Mouse (Mus musculus) heart, adult 10 weeks (tissue): ENCODE data around the gene Olfr1383. TPM values are rescaled to one million over a fixed set of nuclear protein-coding genes. Genes with fewer than 3 reads are reported as not detected.

Source experiments
- polyA plus RNA-seq: library from polyadenylated mRNA; stranded (reverse); fragments of 350-450 nt; fragmentation: Illumina TruSeq; extraction: RNeasy Lipid Tissue Mini Kit (QIAGEN cat#74804); gene quantifications from one replicate; pipeline ENCODE4 v1.2.3, GENCODE M21; 2014; ENCODE audit warnings: low read depth, low replicate concordance

Gene Olfr1383
- polyA plus RNA-seq = not detected

DNA sequence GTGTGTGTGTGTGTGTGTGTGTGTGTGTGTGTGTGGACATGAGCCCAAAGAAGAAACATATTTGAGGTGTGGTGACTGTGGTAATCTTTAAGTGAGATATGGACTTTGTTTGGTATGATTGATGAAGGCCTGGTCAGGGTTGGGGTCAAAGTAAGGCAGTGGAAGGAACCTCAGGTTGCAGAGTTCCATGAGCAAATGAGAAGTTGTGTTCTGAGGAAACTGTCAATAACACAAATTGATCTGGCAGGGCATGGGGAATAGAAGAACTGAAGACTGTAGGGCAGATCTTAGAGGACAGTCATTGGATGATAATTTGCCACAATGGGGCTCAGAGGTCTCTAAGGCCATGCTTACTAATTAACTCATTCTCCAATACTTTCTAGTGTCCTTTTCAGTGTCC is at the start of gene Olfr1383:
Gene Olfr1383, plus strand, starts transcription at position 301 of the 400 bp plus-strand sequence.

DNA sequence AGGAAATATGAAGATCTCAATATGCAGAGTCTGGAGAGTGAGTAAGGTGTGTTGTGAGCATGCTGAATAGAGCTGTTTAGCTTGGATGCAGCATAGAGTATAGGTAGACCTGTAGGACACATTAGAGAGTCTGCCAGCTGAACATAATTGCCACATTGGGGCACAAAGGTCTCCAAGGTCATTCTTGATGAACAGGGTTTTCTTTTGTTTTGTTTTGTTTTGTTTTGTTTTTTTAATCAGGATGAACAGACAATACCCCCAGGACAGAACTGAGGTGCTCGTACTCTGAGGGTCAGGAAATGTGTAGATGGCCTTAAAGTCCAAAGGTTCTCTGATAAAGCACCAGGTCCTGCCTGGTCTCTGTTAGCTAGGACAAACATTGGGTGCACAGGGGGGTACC is 30.7 kb upstream of the Olfr1383 start, which contains the start of gene Olfr1385:
Gene Olfr1385, plus strand, starts transcription at position 301 of the 400 bp plus-strand sequence.

DNA sequence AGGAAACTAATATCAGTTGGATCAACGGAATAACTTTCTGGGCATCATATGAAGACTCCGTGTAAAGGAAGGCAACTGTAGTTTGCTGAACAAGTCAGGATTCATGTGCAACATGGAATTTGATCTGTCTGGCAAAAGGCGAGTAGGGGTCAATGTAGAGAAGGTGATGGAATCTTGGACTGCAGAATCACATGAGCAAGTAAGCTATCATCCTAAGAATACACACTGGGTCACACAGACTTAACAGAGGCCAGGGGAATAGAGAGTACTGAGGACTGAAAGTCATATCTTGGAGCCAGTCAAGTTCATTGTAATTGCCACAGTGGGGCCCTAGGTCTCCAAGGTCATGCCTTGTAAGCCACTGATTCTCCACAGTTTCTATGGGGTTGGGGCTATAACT is 8.5 kb downstream of the Olfr1383 start, which contains the start of gene Olfr1382:
Gene Olfr1382, plus strand, starts transcription at position 301 of the 400 bp plus-strand sequence.

DNA sequence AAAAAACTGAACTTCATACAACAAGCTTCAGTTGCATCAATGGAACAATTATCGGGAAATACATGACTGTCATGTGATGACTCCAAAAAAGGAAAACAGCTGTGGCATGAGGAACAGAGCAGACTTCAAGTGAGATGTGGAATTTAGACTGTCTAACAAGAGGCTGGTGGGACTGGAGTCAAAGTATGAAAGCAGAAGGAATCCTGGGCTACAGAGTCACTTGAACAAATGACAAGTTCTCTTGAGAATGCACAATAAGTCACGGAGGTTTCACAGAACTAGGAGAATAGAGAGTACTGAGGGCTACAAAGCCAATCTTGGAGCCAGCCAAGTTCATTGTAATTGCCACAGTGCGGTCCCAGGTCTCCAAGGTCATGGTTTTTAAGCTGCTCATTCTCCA is 23.7 kb downstream of the Olfr1383 start, which contains the start of gene Olfr1381:
Gene Olfr1381, plus strand, starts transcription at position 301 of the 400 bp plus-strand sequence.

DNA sequence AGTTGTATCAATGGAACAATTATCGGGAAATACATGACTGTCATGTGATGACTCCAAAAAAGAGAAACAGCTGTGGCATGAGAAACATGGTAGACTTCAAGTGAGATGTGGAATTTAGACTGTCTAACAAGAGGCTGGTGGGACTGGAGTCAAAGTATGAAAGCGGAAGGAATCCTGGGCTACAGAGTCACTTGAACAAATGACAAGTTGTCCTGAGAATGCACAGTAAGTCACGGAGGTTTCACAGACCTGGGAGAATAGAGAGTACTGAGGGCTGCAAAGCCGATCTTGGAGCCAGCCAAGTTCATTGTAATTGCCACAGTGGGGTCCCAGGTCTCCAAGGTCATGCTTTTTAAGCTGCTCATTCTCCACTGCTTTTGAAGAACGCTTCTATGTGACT is 37.1 kb downstream of the Olfr1383 start, which contains the start of gene Olfr1380:
Gene Olfr1380, plus strand, starts transcription at position 301 of the 400 bp plus-strand sequence.

Other genes starting within 250 kb of the Olfr1383 start
- gene Olfr1393, start 241.3 kb upstream of the Olfr1383 start, polyA plus RNA-seq = 1.9 TPM
- not detected for gene Olfr1392, start 234.4 kb upstream of the Olfr1383 start, polyA plus RNA-seq
- not detected for gene Olfr10, start 214.9 kb upstream of the Olfr1383 start, polyA plus RNA-seq
- not detected for gene Olfr1391, start 196.9 kb upstream of the Olfr1383 start, polyA plus RNA-seq
- gene Olfr1390, start 184.5 kb upstream of the Olfr1383 start, polyA plus RNA-seq = not detected
- gene Olfr1389, start 96.6 kb upstream of the Olfr1383 start, polyA plus RNA-seq = not detected
- 0.13 TPM for gene Olfr1388, start 83.0 kb upstream of the Olfr1383 start, polyA plus RNA-seq
- not detected for gene Olfr1387, start 64.3 kb upstream of the Olfr1383 start, polyA plus RNA-seq
- gene Olfr1386, start 54.6 kb upstream of the Olfr1383 start, polyA plus RNA-seq = not detected
- not detected for gene Olfr1385, start 30.6 kb upstream of the Olfr1383 start, polyA plus RNA-seq
- gene Olfr1384, start 12.9 kb upstream of the Olfr1383 start, polyA plus RNA-seq = not detected
- gene Olfr1382, start 8.6 kb downstream of the Olfr1383 start, polyA plus RNA-seq = not detected
- gene Olfr1381, start 23.8 kb downstream of the Olfr1383 start, polyA plus RNA-seq = not detected
- not detected for gene Olfr1380, start 37.2 kb downstream of the Olfr1383 start, polyA plus RNA-seq
- 7.9 TPM for gene Flt4, start 89.6 kb downstream of the Olfr1383 start, polyA plus RNA-seq
- not detected for gene Scgb3a1, start 144.0 kb downstream of the Olfr1383 start, polyA plus RNA-seq
- gene Cnot6, start 193.1 kb downstream of the Olfr1383 start, polyA plus RNA-seq = 16.7 TPM